Mouse (Mus musculus): ENCODE results near the gene Rhbdl1. TPM values are rescaled to one million over a fixed set of nuclear protein-coding genes. Genes with fewer than 3 reads are reported as not detected.
A peak's percentile ranks its signal among the peaks of the same experiment; 100 is the strongest.

The Rhbdl1 gene
- 1.6 and 2.0 TPM in 2 replicates for polyA plus RNA-seq (2015; fragmentation: Nextera tagmentation; extraction: Ambion mirVana)

DNA sequence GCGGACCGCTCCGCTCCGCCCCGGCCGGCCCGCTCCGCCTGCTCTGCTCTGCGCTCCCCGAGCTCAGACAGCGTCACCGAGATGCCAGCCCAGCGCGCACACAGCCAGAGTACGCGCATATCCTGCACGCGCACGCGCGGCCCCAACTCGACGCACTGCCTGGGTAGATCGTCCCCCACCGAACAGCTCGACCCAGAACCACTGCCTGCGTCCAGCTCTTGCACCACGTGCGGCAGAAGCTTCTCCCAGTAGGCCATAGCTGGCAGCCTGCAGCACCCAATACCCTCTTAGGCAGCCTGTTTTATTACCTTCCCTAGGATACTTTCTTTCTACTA is at the start of gene Rhbdl1:
TSS of gene Rhbdl1 (minus strand) at position 220 of the 335 bp plus-strand sequence.
- no peaks in the 10 kb centered on the region for H3K9me3 ChIP-seq (ENCODE audit: control insufficient read depth, low read length)
- H3K9ac ChIP-seq (ENCODE audit: low read depth, low read length): peak within 1 kb of the TSS; percentile 72
- H3K36me3 ChIP-seq (ENCODE audit: control insufficient read depth, insufficient read depth, low read length): peaks cover 16% of the 10 kb centered on the region; the same call in 1 of the 2 replicates
- peak within 1 kb of the TSS; percentile 3 for H3K27ac ChIP-seq (ENCODE audit: low read length)
- H3K4me3 ChIP-seq (ENCODE audit: low read length): peak within 1 kb of the TSS; percentile 43
- no peak for ATAC-seq
- WGBS: 4% methylated on average over 29 of the region's 29 CpGs
- peaks cover 41% of the 10 kb centered on the region for H3K4me1 ChIP-seq (ENCODE audit: control insufficient read depth, insufficient read depth, low read length)
- peak within 1 kb of the TSS; percentile 87 for H3K4me2 ChIP-seq (ENCODE audit: low read depth, low read length)
- no peaks in the 10 kb centered on the region for H3K27me3 ChIP-seq (replicated peaks; ENCODE audit: control insufficient read depth, insufficient read depth, low read length)

DNA sequence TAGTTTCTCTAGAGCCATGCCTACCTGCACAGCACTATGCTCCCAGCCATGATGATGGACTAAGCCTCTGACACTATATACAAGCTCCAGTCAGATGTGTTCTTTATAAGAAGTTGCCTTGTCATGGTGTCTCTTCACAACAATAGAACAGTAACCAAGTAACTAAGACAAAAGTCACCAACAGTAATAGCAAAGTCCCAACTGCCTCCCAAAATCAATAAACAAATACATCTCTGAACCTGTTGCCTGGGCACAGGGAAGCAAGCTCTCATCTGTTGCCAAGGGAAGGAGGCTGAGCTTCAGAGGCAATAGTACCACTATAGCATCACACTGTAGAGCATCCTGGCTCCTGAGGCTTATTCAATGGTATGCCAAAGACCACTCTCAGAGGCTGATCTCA is 49.7 kb upstream of the Rhbdl1 start:
- Histone ChIP-seq H3K9me3 (ENCODE audit: control insufficient read depth, low read length) (no peaks in the 10 kb centered on the region), H3K4me3 (ENCODE audit: low read length) (no peak overlapping the region), H3K27ac (ENCODE audit: low read length) (no peak overlapping the region), H3K4me2 (ENCODE audit: low read depth, low read length) (no peak overlapping the region), H3K9ac (ENCODE audit: low read depth, low read length) (no peak overlapping the region), H3K27me3 (replicated peaks; ENCODE audit: control insufficient read depth, insufficient read depth, low read length) (no peaks in the 10 kb centered on the region), H3K36me3 (ENCODE audit: control insufficient read depth, insufficient read depth, low read length) (peaks cover 6% of the 10 kb centered on the region; the same call in 1 of the 2 replicates), H3K4me1 (ENCODE audit: control insufficient read depth, insufficient read depth, low read length) (no peaks in the 10 kb centered on the region)
- no peak for ATAC-seq

DNA sequence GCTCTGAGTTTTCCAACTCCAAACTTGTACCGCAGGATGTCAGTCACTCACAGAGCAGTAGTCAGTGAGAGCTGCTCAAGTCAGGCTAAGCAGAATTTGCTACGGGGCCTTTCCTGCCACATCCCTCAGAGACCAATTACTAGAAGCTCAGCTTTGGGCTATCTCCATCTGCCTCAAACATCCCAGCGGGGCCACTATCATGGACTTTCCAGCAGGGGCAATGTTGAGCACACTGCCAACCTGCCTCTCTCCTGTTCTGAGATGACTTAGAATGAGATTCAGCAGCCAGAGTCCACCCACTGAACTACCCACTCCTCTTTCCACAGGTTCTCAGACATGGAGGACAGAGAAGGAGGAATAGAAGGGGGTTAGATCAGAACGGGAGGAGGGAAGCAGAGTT is 48.5 kb upstream of the Rhbdl1 start:
- peaks cover 6% of the 10 kb centered on the region; the same call in 1 of the 2 replicates for H3K36me3 ChIP-seq (ENCODE audit: control insufficient read depth, insufficient read depth, low read length)
- H3K9me3 ChIP-seq (ENCODE audit: control insufficient read depth, low read length): no peaks in the 10 kb centered on the region
- no peak overlapping the region for H3K27ac ChIP-seq (ENCODE audit: low read length)
- H3K9ac ChIP-seq (ENCODE audit: low read depth, low read length): no peak overlapping the region
- 64% methylated on average over 4 of the region's 4 CpGs for WGBS
- H3K27me3 ChIP-seq (replicated peaks; ENCODE audit: control insufficient read depth, insufficient read depth, low read length): no peaks in the 10 kb centered on the region
- ATAC-seq: no peak
- no peaks in the 10 kb centered on the region for H3K4me1 ChIP-seq (ENCODE audit: control insufficient read depth, insufficient read depth, low read length)
- H3K4me3 ChIP-seq (ENCODE audit: low read length): no peak overlapping the region
- no peak overlapping the region for H3K4me2 ChIP-seq (ENCODE audit: low read depth, low read length)

DNA sequence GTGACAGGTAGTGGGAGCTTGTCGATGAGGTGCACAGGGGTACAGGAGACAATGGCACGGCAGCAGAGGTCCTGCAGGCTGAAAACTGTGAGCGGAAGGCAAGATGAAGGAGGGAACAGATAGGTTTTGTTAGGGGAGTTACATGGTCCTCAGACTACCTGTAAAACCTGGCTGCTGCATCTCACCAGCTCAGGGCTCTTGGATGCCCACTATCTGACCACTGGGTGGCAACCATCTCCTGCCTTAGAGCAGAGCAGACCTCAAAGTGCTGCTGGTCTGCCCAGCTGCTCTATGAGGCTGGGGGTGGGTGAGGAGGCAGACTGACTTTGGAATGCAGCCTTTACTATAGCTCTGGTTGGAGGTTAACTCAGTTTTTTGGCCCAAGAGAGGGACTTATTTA is 46.7 kb upstream of the Rhbdl1 start:
- H3K4me2 ChIP-seq (ENCODE audit: low read depth, low read length): no peak overlapping the region
- H3K9me3 ChIP-seq (ENCODE audit: control insufficient read depth, low read length): no peaks in the 10 kb centered on the region
- 90% methylated on average over 3 of the region's 3 CpGs for WGBS
- H3K27ac ChIP-seq (ENCODE audit: low read length): no peak overlapping the region
- no peaks in the 10 kb centered on the region for H3K27me3 ChIP-seq (replicated peaks; ENCODE audit: control insufficient read depth, insufficient read depth, low read length)
- H3K4me1 ChIP-seq (ENCODE audit: control insufficient read depth, insufficient read depth, low read length): no peaks in the 10 kb centered on the region
- H3K9ac ChIP-seq (ENCODE audit: low read depth, low read length): no peak overlapping the region
- H3K36me3 ChIP-seq (ENCODE audit: control insufficient read depth, insufficient read depth, low read length): peaks cover 6% of the 10 kb centered on the region; the same call in 1 of the 2 replicates
- no peak overlapping the region for H3K4me3 ChIP-seq (ENCODE audit: low read length)
- ATAC-seq: no peak

DNA sequence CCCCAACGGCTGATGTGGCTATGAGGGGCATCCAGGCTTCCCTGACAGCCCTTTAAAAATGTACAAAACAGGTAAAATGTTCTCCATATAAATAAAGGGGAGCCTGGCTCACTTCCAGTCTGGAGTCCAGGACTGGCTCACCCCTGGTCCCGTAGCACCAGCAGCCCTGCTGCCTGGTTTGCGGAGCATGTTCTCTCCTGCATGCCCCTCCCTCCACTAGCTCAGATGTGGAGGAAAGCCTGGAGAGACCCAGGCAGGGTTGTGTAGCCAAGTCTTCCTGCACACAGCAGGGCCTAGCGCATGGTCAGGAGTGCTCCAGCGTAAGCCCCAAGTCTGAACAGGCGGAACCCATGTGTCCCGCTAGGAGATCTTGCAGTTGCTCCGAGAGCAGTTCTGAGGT is 46.2 kb upstream of the Rhbdl1 start:
- Histone ChIP-seq H3K27me3 (replicated peaks; ENCODE audit: control insufficient read depth, insufficient read depth, low read length) (no peaks in the 10 kb centered on the region), H3K9ac (ENCODE audit: low read depth, low read length) (no peak overlapping the region), H3K4me3 (ENCODE audit: low read length) (no peak overlapping the region), H3K4me1 (ENCODE audit: control insufficient read depth, insufficient read depth, low read length) (no peaks in the 10 kb centered on the region), H3K4me2 (ENCODE audit: low read depth, low read length) (no peak overlapping the region), H3K27ac (ENCODE audit: low read length) (no peak overlapping the region), H3K36me3 (ENCODE audit: control insufficient read depth, insufficient read depth, low read length) (peaks cover 8% of the 10 kb centered on the region; the same call in 1 of the 2 replicates), H3K9me3 (ENCODE audit: control insufficient read depth, low read length) (no peaks in the 10 kb centered on the region)
- no peak for ATAC-seq
- WGBS: 85% methylated on average over 8 of the region's 8 CpGs

DNA sequence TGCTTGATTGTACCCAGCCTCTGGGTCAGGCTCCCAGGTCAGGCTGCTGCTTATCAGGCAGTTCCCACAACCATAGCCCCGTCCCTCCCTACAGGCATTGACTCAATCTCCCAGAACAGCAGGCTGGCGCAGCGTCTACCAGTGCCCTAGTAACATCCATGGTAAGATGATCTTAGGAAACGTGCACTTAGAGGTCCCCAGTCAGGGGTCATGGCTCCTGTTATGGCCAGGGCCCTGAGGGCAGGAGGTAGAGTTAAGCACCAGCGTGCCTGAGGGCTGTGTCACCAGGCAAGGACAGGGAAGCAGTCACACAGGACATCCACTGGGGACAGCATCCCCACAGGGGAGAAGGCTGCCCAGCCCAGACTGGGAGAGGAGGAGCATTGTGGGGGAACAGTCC is 45.2 kb upstream of the Rhbdl1 start:
- Histone ChIP-seq H3K27me3 (replicated peaks; ENCODE audit: control insufficient read depth, insufficient read depth, low read length) (no peaks in the 10 kb centered on the region), H3K27ac (ENCODE audit: low read length) (no peak overlapping the region), H3K4me2 (ENCODE audit: low read depth, low read length) (no peak overlapping the region), H3K9me3 (ENCODE audit: control insufficient read depth, low read length) (no peaks in the 10 kb centered on the region), H3K4me3 (ENCODE audit: low read length) (no peak overlapping the region), H3K9ac (ENCODE audit: low read depth, low read length) (no peak overlapping the region), H3K4me1 (ENCODE audit: control insufficient read depth, insufficient read depth, low read length) (no peaks in the 10 kb centered on the region), H3K36me3 (ENCODE audit: control insufficient read depth, insufficient read depth, low read length) (peaks cover 14% of the 10 kb centered on the region; the same call in 1 of the 2 replicates)
- 46% methylated on average over 5 of the region's 5 CpGs for WGBS
- ATAC-seq: no peak

DNA sequence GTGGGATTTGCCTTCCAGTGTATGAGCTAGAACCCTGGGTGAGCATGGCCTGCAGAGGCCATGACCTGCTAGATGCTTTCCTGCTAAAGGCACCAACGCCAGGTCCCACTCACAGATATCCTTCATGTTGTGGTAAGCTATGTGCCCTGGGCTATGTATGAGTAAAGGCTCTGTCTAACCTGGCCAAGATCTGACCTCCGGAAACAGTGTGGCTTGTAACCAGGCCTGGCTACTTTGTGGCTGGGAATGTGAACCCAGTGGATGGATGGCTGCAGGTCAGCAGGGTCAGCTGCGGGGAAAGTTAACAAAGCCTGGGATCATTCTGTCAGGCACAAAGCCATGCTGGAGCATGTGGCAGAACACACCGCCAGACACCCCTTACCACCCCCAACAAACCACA is 44.6 kb upstream of the Rhbdl1 start:
- H3K4me3 ChIP-seq (ENCODE audit: low read length): no peak overlapping the region
- H3K9ac ChIP-seq (ENCODE audit: low read depth, low read length): no peak overlapping the region
- 40% methylated on average over 4 of the region's 4 CpGs for WGBS
- peaks cover 14% of the 10 kb centered on the region; the same call in 1 of the 2 replicates for H3K36me3 ChIP-seq (ENCODE audit: control insufficient read depth, insufficient read depth, low read length)
- no peaks in the 10 kb centered on the region for H3K9me3 ChIP-seq (ENCODE audit: control insufficient read depth, low read length)
- no peak overlapping the region for H3K27ac ChIP-seq (ENCODE audit: low read length)
- H3K4me1 ChIP-seq (ENCODE audit: control insufficient read depth, insufficient read depth, low read length): peaks cover 4% of the 10 kb centered on the region; the same call in 1 of the 2 replicates
- H3K27me3 ChIP-seq (replicated peaks; ENCODE audit: control insufficient read depth, insufficient read depth, low read length): no peaks in the 10 kb centered on the region
- ATAC-seq: no peak
- no peak overlapping the region for H3K4me2 ChIP-seq (ENCODE audit: low read depth, low read length)

DNA sequence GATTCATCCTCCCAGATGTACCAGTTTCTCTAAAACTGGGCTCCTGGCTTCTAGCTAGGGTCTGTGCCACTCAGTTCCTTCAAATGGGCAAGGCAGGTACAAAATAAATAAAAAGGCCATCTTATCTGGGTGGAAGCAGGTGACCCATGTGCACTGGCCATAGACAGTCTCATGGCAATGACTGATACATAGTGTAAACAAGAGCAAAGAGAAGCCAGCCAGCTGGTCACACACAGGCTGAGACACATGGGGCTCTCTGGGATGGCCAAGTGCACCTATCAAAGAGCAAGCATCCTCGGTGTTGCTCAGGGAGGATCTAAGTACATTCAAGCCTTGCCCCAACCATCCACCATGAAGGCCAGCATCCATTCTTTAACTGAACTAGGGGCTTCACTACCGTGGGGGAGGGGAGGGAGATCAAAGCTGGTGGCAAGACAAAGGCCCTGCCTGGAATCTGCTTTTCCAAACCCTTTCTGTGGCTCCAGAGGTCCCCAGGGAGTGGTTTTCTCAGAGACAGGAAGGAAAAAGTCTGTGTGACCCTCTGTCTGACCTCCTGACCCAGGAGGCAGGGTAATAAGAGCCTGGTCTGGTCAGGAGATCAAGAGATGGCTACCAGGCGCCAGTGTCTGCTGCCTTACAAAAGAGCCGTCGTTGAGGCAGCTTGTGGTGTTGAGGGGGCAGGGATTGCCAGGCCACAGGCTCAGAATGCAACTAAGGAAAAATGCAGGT is 44.0 kb upstream of the Rhbdl1 start:
- no peak overlapping the region for H3K27ac ChIP-seq (ENCODE audit: low read length)

DNA sequence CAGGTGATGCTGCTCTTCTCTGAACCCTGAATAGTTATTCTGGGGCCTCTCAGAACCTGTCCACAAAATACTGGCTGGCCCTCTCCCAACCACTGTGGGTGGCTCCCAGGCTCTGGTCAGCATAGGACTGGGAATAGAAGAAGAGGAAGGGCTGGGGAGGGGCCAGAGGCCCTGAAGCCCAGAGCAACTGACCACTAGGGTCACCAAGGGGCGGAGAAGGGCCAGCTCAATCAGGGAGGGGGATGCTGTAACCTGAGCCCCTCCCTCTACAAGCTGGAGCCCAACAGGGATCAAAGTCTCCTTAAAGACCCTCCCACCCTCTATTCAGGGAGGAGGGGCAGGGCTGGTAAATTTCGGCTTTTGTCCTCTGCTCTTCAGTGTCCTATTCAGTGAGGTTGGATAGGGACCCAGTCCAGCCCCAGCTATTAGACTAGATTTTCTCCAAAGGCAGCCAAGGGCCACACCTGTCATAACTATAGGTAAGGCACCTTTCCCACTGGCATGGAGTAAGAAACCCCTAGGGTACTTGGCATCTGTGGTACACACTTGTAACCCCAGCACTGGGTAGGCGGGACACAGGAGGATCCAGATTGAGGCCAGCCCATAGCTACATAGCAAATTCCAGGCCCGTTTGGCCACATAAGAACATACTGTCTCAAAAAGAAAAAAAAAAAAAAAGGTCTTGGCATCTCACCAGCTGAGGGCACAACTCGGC is 43.3 kb upstream of the Rhbdl1 start, which contains the start of gene Wfikkn1:
TSS of gene Wfikkn1 (minus strand) at position 663 of the 715 bp plus-strand sequence.
- H3K4me1 ChIP-seq (ENCODE audit: control insufficient read depth, insufficient read depth, low read length): peaks cover 13% of the 10 kb centered on the region
- H3K4me3 ChIP-seq (ENCODE audit: low read length): no peak within 1 kb of the TSS
- H3K9me3 ChIP-seq (ENCODE audit: control insufficient read depth, low read length): no peaks in the 10 kb centered on the region
- peaks cover 14% of the 10 kb centered on the region; the same call in 1 of the 2 replicates for H3K36me3 ChIP-seq (ENCODE audit: control insufficient read depth, insufficient read depth, low read length)
- no peak within 1 kb of the TSS for H3K4me2 ChIP-seq (ENCODE audit: low read depth, low read length)
- H3K27ac ChIP-seq (ENCODE audit: low read length): no peak within 1 kb of the TSS
- no peak within 1 kb of the TSS for H3K9ac ChIP-seq (ENCODE audit: low read depth, low read length)
- ATAC-seq: no peak
- no peaks in the 10 kb centered on the region for H3K27me3 ChIP-seq (replicated peaks; ENCODE audit: control insufficient read depth, insufficient read depth, low read length)
- 39% methylated on average over 5 of the region's 5 CpGs for WGBS

More for the DNA sequence above, 44.0 kb upstream of the Rhbdl1 start:
- H3K4me3 ChIP-seq (ENCODE audit: low read length): no peak overlapping the region
- H3K9ac ChIP-seq (ENCODE audit: low read depth, low read length): no peak overlapping the region
- no peak for ATAC-seq
- peaks cover 14% of the 10 kb centered on the region; the same call in 1 of the 2 replicates for H3K36me3 ChIP-seq (ENCODE audit: control insufficient read depth, insufficient read depth, low read length)
- no peaks in the 10 kb centered on the region for H3K27me3 ChIP-seq (replicated peaks; ENCODE audit: control insufficient read depth, insufficient read depth, low read length)
- no peak overlapping the region for H3K4me2 ChIP-seq (ENCODE audit: low read depth, low read length)
- H3K9me3 ChIP-seq (ENCODE audit: control insufficient read depth, low read length): no peaks in the 10 kb centered on the region
- H3K4me1 ChIP-seq (ENCODE audit: control insufficient read depth, insufficient read depth, low read length): peaks cover 10% of the 10 kb centered on the region
- WGBS: 22% methylated on average over 5 of the region's 5 CpGs

Measured in intestine, embryonic 16.5 days (tissue).